Mouse (Mus musculus) intestine, embryonic 14.5 days (tissue): ENCODE results near the gene Trmt44. TPM values are rescaled to one million over a fixed set of nuclear protein-coding genes. Genes with fewer than 3 reads are reported as not detected.
"Not testable (repeated sequence)": the region's sequence is repeated elsewhere in the genome, so short reads cannot be mapped to it uniquely, and the experiment has no call there.

Source experiments
- ATAC-seq: fragments of 200-750 bp; cut with Nextera tagmentation; replicated peaks from 2 replicates; pipeline ENCODE4 v1.8.0; 2017; ENCODE audit warnings: low read depth, moderate number of reproducible peaks, moderate TSS enrichment, moderate library complexity; ENCODE audit not compliant: low FRiP score, low TSS enrichment
- DNase-seq: peaks from one replicate; pipeline ENCODE4 v3.0.0-alpha.2; 2018; ENCODE audit warnings: low spot score
- H3K27ac ChIP-seq: fragments of 300-500 bp; sonication (generic); 2 replicates; pipeline ENCODE4 v1.5.1; 2014; ENCODE audit warnings: low read depth, mild to moderate bottlenecking, control low read depth
- H3K27me3 ChIP-seq: fragments of 300-500 bp; sonication (generic); replicated peaks from 2 replicates; pipeline ENCODE4 v1.6.1; 2014; ENCODE audit warnings: low read length, control low read depth; ENCODE audit not compliant: control insufficient read depth, insufficient read depth
- H3K36me3 ChIP-seq: fragments of 300-500 bp; sonication (generic); 2 replicates; pipeline ENCODE4 v1.6.1; 2014; ENCODE audit warnings: low read length, control low read depth; ENCODE audit not compliant: control insufficient read depth, insufficient read depth
- H3K4me1 ChIP-seq: fragments of 300-500 bp; sonication (generic); replicated peaks from 2 replicates; pipeline ENCODE4 v1.6.1; 2014; ENCODE audit warnings: low read length, control low read depth, mixed read lengths; ENCODE audit not compliant: control insufficient read depth, insufficient read depth
- H3K4me2 ChIP-seq: fragments of 300-500 bp; sonication (generic); 2 replicates; pipeline ENCODE4 v1.6.1; 2014; ENCODE audit warnings: low read length
- H3K4me3 ChIP-seq: fragments of 300-500 bp; sonication (generic); 2 replicates; pipeline ENCODE4 v1.5.1; 2014; ENCODE audit warnings: low read depth, low read length, control low read depth, mixed read lengths
- H3K9ac ChIP-seq: fragments of 300-500 bp; sonication (generic); 2 replicates; pipeline ENCODE4 v1.6.1; 2014; ENCODE audit warnings: mild to moderate bottlenecking, low read length
- H3K9me3 ChIP-seq: fragments of 300-500 bp; sonication (generic); 2 replicates; pipeline ENCODE4 v1.6.1; 2016; ENCODE audit warnings: low read length, control low read depth; ENCODE audit not compliant: control insufficient read depth
- WGBS: fragments of 180-500 bp; shearing (Covaris S2); extraction: QIAGEN DNeasy Blood & Tissue Kit; methylation state at CpG from one replicate; pipeline ENCODE4 v1.1.7; 2014; 5-methylcytosine and 5-hydroxymethylcytosine counted together
- polyA plus RNA-seq: library from polyadenylated mRNA; unstranded; fragments of >200 nt; fragmentation: Nextera tagmentation; extraction: Ambion mirVana; gene quantifications from 2 replicates; pipeline ENCODE4 v1.2.1, GENCODE M21; 2014

Gene Trmt44
- polyA plus RNA-seq, 1 experiment from 2014 or later: 8.9 TPM

DNA sequence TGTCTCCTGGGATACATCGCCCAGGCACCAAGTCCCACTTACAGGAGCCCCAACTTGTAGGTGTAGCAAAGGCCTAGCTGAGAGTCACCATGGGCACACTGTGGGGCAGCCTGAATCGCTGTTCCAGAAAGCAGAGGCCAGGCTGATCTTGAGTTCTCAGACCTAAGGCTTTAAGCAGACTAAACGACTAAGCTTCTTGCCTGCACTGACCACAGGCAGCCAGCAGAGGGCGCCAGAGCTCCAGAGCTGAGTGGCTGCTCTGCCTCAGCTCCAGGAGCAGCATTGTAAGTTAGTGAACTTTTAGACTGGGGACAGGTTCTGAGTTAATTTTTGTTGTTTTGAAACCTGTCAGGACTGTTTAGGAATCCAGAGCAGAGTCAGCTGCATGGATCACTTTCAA is 20.8 kb upstream of the Trmt44 start:
- H3K4me1 ChIP-seq: no peaks in the 10 kb centered on the region
- WGBS: 22% methylated on average over 4 of the region's 4 CpGs
- no peaks in the 10 kb centered on the region for H3K27me3 ChIP-seq
- no peak; the same call in 1 of the 2 replicates for ATAC-seq
- no peak overlapping the region for H3K4me2 ChIP-seq
- H3K4me3 ChIP-seq: no peak overlapping the region
- peak; percentile 93 for DNase-seq
- peaks cover 27% of the 10 kb centered on the region for H3K36me3 ChIP-seq
- no peak overlapping the region for H3K9ac ChIP-seq
- H3K9me3 ChIP-seq: peaks cover 5% of the 10 kb centered on the region; the same call in 1 of the 2 replicates
- peak overlapping the region; percentile 48; the same call in 1 of the 2 replicates for H3K27ac ChIP-seq

DNA sequence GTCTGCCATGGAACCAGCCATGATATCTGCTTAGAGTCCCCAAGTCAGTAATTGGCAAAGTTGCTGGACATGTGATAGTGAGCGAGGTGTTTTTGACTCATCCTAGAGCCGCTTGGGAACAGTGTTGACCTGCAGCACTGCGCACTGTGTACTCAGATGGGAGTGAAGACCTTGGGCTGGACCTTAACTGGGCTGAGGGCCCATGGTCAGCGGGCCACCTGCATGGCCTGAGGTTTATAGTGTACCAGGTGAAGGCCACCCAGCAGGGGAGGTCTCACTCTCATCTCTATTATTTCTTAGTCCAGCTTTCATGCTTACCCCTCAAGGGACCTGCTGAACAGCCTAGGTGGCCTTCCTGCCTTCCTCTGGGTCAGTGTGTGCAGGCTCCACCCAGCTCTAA is 19.9 kb upstream of the Trmt44 start:
- no peak overlapping the region for H3K4me3 ChIP-seq
- WGBS: 93% methylated on average over 4 of the region's 4 CpGs
- ATAC-seq: no peak
- no peak for DNase-seq
- no peaks in the 10 kb centered on the region for H3K27me3 ChIP-seq
- peaks cover 28% of the 10 kb centered on the region for H3K36me3 ChIP-seq
- no peaks in the 10 kb centered on the region for H3K4me1 ChIP-seq
- H3K9me3 ChIP-seq: peaks cover 9% of the 10 kb centered on the region
- H3K9ac ChIP-seq: no peak overlapping the region
- no peak overlapping the region for H3K4me2 ChIP-seq
- H3K27ac ChIP-seq: no peak overlapping the region

DNA sequence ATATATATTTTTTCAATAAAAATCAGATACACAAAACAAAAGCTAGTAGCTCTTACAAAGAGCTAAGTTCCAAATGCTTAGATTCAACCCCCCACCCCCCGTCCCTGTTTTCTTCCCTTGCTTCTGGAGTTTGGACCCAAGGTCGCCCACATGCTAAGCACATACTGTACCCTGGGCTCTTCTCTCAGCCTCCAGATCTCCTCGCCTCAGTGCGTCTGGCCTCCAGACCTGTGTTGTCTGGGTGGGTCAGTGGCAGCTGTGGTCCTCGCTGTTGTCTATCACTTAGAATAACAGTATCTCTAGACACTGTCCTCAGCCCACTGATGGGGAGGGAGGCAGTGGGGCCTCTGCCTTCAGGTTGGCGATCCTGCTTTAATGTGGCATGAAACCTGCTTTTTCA is 18.4 kb upstream of the Trmt44 start:
- H3K4me1 ChIP-seq: no peaks in the 10 kb centered on the region
- no peak overlapping the region for H3K27ac ChIP-seq
- peaks cover 9% of the 10 kb centered on the region for H3K9me3 ChIP-seq
- 85% methylated on average over 6 of the region's 6 CpGs for WGBS
- H3K4me3 ChIP-seq: no peak overlapping the region
- H3K27me3 ChIP-seq: no peaks in the 10 kb centered on the region
- no peak for ATAC-seq
- no peak for DNase-seq
- no peak overlapping the region for H3K9ac ChIP-seq
- H3K4me2 ChIP-seq: no peak overlapping the region
- peaks cover 34% of the 10 kb centered on the region for H3K36me3 ChIP-seq

DNA sequence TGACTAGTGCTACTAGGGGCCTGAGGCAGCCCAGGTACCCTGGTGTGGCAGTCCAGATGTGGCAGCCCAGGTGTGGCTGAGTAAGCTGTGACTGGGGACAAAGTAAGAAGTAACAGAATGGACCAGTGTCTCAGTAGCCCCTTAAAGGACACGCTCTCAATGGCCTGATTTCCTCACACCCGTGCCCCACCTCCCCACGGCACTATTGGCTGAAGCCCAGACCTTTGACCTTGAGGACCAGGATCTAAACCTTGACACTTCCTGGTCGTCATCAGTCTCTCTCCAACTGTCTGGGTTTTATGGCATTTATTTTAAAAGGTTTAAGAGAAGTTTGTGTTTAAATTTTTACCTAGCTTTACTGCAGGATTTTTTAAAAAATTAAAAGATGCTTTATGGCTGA is 18.0 kb upstream of the Trmt44 start:
- ATAC-seq (no peak), DNase-seq (no peak)
- Histone ChIP-seq H3K27me3 (no peaks in the 10 kb centered on the region), H3K36me3 (peaks cover 34% of the 10 kb centered on the region), H3K4me3 (no peak overlapping the region), H3K4me1 (no peaks in the 10 kb centered on the region), H3K27ac (no peak overlapping the region), H3K4me2 (no peak overlapping the region), H3K9ac (no peak overlapping the region), H3K9me3 (peaks cover 9% of the 10 kb centered on the region)
- WGBS: 60% methylated on average over 4 of the region's 4 CpGs

DNA sequence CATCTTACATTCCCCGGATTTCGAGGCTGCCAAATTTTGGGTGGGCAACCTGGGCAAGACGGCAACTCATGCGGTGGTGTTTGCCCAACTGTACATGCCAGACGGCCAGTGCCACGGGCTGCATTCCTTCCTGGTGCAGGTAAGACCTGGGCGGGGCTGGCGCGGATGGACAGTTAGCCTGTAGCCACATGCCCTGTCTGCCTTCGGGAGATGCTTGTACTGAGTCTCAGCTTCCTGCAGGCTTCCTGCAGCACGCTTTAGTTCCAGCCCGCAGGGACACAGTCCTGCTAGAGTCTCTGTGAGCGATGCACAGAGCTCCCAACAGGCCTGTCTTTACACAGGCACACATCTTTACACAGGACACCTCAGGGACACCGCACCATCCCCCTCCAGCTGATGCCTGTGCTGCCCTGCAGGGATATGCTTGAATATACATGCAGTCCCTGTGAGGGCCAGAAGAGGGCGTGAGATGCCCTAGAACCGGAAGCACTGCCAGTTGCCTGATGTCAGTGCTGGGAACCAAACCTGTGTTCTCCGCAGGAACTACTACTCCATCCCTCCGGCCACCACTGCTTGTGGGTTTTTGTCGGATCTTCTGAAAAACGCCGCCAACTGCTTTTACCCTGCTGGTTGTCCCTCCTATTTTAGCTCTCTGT is 17.3 kb upstream of the Trmt44 start:
- H3K4me3 ChIP-seq: no peak overlapping the region
- ATAC-seq (no peak), DNase-seq (no peak)
- 86% methylated on average over 21 of the region's 21 CpGs for WGBS
- no peak overlapping the region for H3K4me2 ChIP-seq
- H3K27me3 ChIP-seq: no peaks in the 10 kb centered on the region
- H3K9ac ChIP-seq: no peak overlapping the region
- no peak overlapping the region for H3K27ac ChIP-seq
- H3K36me3 ChIP-seq: peaks cover 34% of the 10 kb centered on the region
- H3K9me3 ChIP-seq: peaks cover 9% of the 10 kb centered on the region
- H3K4me1 ChIP-seq: no peaks in the 10 kb centered on the region

DNA sequence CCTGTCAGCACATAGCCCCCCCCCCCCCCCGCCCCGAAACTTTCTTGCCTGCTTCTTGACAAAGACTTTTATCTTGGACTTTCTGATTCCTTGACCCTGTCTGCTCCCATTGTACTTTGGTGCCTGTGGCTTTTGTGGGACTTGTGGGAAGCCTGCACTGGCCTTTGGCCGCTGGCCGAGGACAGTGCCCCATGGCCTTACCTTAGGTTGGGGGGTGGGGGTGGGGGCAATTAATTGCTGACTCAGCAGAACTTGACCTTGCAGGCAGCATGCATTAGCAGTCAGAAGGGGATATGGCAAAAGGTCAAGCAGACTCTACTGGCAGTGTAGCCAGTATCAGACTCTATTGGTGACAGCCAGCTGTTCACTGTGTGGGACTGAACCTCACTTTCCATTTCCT is 16.6 kb upstream of the Trmt44 start:
- no peak overlapping the region for H3K4me3 ChIP-seq
- DNase-seq: no peak
- H3K9me3 ChIP-seq: peaks cover 9% of the 10 kb centered on the region
- H3K4me1 ChIP-seq: no peaks in the 10 kb centered on the region
- no peak overlapping the region for H3K9ac ChIP-seq
- H3K4me2 ChIP-seq: no peak overlapping the region
- H3K27me3 ChIP-seq: no peaks in the 10 kb centered on the region
- H3K27ac ChIP-seq: no peak overlapping the region
- H3K36me3 ChIP-seq: peaks cover 34% of the 10 kb centered on the region
- no peak for ATAC-seq
- 94% methylated on average over 4 of the region's 4 CpGs for WGBS

DNA sequence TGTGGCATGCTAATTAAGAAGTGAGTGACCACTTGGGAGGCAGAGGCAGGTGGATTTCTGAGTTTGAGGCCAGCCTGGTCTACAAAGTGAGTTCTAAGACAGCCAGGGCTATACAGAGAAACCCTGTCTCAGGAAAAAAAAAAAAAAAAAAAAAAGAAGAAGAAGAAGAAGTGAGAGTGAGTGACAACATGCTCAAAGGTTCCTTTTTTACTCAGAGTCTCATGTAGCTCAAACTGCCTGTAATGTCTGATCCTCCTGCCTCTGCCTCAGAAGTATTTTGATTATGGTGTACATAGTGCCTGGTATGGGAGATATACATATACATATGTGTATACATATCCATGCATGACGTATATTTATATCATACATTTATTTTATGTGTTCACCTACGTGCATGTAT is 9.4 kb upstream of the Trmt44 start:
- not testable (repeated sequence) for H3K27me3 ChIP-seq, H3K27ac ChIP-seq, ATAC-seq, H3K9me3 ChIP-seq, H3K9ac ChIP-seq, H3K4me3 ChIP-seq, H3K4me1 ChIP-seq, DNase-seq, H3K4me2 ChIP-seq, H3K36me3 ChIP-seq
- WGBS: 96% methylated on average over 2 of the region's 2 CpGs

DNA sequence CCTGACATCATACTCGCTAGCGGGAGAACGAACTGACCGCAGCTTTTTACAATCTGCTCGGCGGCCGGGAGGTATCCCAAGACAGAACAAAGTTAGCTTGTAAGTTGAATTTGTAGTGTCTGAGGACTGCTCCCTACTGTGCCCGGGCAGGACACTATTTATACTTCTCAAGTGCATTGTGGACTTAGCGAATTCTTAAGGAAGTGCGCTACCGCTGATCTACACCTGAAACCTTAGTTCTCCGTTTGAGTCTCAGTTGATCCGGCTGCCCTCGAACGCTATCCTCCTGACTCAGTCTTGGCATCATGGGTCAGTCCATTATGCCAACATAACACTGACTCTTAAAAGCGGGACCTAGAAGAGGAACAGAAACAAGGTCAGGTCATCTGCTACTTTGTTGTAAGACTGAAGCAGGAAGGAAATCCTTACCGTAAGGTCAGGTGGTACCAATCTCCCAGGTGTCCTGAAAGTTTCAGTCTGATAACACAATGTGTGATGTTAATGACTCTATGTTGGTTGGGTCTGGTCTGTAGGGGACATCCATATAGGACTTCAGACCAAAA is 8.4 kb upstream of the Trmt44 start:
- 3% methylated on average over 17 of the region's 17 CpGs for WGBS
- Histone ChIP-seq H3K4me1 (peaks cover 9% of the 10 kb centered on the region; the same call in 1 of the 2 replicates), H3K4me3 (peak overlapping the region; percentile 77), H3K27me3 (no peaks in the 10 kb centered on the region), H3K9me3 (no peaks in the 10 kb centered on the region), H3K9ac (peak overlapping the region; percentile 58), H3K4me2 (peak overlapping the region; percentile 86), H3K36me3 (0 out of 2 replicates have a peak, but pooled peaks cover under 1% of the 10 kb centered on the region), H3K27ac (peak overlapping the region; percentile 55; the same call in 1 of the 2 replicates)
- no peak for DNase-seq
- ATAC-seq: peak; percentile 8; the same call in 1 of the 2 replicates
